ENCODE assay signal across 8 mouse cellular contexts in the genomic region with DNA sequence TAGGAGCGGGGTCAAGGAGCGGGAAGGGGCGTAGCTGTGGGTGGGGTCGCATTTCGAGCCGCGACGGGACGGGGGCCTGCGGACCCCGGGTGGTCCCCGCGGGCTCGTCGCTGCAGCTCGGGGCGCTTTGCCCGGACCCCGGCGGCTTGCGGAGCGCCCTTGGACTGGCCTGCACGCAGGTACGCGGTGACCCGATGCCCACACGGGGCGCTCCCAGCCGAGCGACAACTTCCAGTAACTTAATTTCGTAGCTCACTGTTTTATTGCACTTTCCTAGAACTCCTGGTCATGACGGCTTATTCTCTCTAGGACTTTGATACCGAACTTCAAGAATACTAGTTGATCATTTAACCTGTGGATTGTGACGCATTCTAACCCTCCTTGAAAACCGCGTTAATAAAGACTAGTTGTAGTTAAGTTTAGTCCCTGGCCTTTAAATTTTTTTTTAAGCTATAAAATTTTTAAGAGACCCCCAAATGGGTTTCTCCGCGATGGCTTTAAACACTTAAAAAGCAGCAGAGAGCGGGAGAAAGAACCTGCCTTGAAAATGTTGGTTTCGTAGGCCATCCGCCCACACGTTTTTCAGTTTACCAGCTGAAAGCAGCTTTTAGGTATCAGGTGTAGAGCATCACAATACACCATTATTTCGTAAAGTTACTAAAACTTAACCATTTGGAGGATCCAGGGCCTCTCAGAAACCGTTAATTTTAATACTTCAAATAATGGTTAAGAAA. TPM values are rescaled to one million over a fixed set of nuclear protein-coding genes. Genes with fewer than 3 reads are reported as not detected.
A peak's percentile ranks its signal among the peaks of the same experiment; 100 is the strongest.
DNase-seq lines count a peak whose midpoint lies in the region; ATAC-seq and TF ChIP-seq lines count a peak whose summit lies in the region.

No protein-coding gene starts in this region.

- peak overlapping the region; percentile 94 for H3K27ac ChIP-seq in heart, adult 2 months
- peak overlapping the region; percentile 87 for H3K27ac ChIP-seq in forebrain, embryonic 14.5 days (ENCODE audit: low read depth, low read length)
- H3K27ac ChIP-seq in spleen, adult 2 months (ENCODE audit: insufficient read depth, low read length) = peak overlapping the region; percentile 99

- peak overlapping the region; percentile 97 for H3K4me3 ChIP-seq in heart, adult 2 months
- H3K4me3 ChIP-seq in forebrain, embryonic 14.5 days (ENCODE audit: low read depth, low read length) = peak overlapping the region; percentile 97
- H3K4me3 ChIP-seq in lung, adult 2 months (replicated peaks; ENCODE audit: extremely low read depth, low read depth, low read length) = peak overlapping the region; percentile 86
- peak overlapping the region; percentile 100 for H3K4me3 ChIP-seq in spleen, adult 2 months (ENCODE audit: extremely low read depth, insufficient read depth, insufficient read length)

- H3K79me2 ChIP-seq in heart, adult 2 months (replicated peaks; ENCODE audit: control insufficient read depth, insufficient read depth, low read length) = peaks cover 11% of the 10 kb centered on the region

- no peak for TF ChIP-seq POLR2A in heart, adult 2 months (IDR thresholded peaks at IDR 0.05; ENCODE audit: insufficient read depth, low read depth, low read length)
- no peak for TF ChIP-seq POLR2A in lung, adult 2 months (IDR thresholded peaks at IDR 0.05; ENCODE audit: borderline replicate concordance, extremely low read depth, low read depth, low read length)
- TF ChIP-seq POLR2A in spleen, adult 2 months (IDR thresholded peaks at IDR 0.05; ENCODE audit: low read depth, low read length) = no peak

- 4% methylated on average over 44 of the region's 44 CpGs for WGBS in heart, adult 2 months
- 5% methylated on average over 44 of the region's 44 CpGs for WGBS in forebrain, embryonic 14.5 days
- WGBS in lung, adult 2 months = 3% methylated on average over 43 of the region's 44 CpGs
- WGBS in spleen, adult 2 months = 2% methylated on average over 44 of the region's 44 CpGs

- DNase-seq in heart, adult 2 months = peak in 1 of 2 experiments; percentile 48
- DNase-seq in heart, adult 9 months (ENCODE audit: low spot score in 2 of 2) = no peak
- peak; percentile 31 for DNase-seq in NIH3T3 (ENCODE audit: low read depth)
- no peak for DNase-seq in forebrain, embryonic 14.5 days (ENCODE audit: low spot score)
- DNase-seq in kidney, adult 11 months = peak; percentile 62
- DNase-seq in lung, adult 2 months = no peak
- DNase-seq in spleen, adult 2 months (ENCODE audit: low read depth in 1 of 2, low spot score in 2 of 2) = peak in 1 of 2 experiments; percentile 38
- no peak for DNase-seq in layer of hippocampus, adult 9-10 months (ENCODE audit: low spot score)

- intact Hi-C loops in heart, adult 2 months (cut with DNase I) = loop anchor here (2.0 to 10.0 kb wide), 4 partner anchors 40 to 877 kb away; a partner anchor contains a TSS

- H3K27me3 ChIP-seq in heart, adult 2 months (ENCODE audit: control insufficient read depth, insufficient read depth, low read length) = no peaks in the 10 kb centered on the region
- H3K27me3 ChIP-seq in forebrain, embryonic 14.5 days (replicated peaks; ENCODE audit: control insufficient read depth, insufficient read depth, low read length) = no peaks in the 10 kb centered on the region
- no peaks in the 10 kb centered on the region; the same call in 1 of the 2 replicates for H3K27me3 ChIP-seq in spleen, adult 2 months (ENCODE audit: control insufficient read depth, insufficient read depth, low read length)

- no peaks in the 10 kb centered on the region for H3K9me3 ChIP-seq in forebrain, embryonic 14.5 days (replicated peaks; ENCODE audit: control insufficient read depth, low read length)

- H3K4me1 ChIP-seq in heart, adult 2 months (ENCODE audit: control insufficient read depth, insufficient read depth, low read length) = peaks cover 8% of the 10 kb centered on the region
- peaks cover 21% of the 10 kb centered on the region for H3K4me1 ChIP-seq in forebrain, embryonic 14.5 days (ENCODE audit: control insufficient read depth, insufficient read depth, low read length)
- H3K4me1 ChIP-seq in lung, adult 2 months (ENCODE audit: control insufficient read depth, insufficient read depth, low read length) = peaks cover 16% of the 10 kb centered on the region
- peaks cover 15% of the 10 kb centered on the region for H3K4me1 ChIP-seq in spleen, adult 2 months (ENCODE audit: control insufficient read depth, insufficient read depth, insufficient read length)

- H3K36me3 ChIP-seq in heart, adult 2 months (ENCODE audit: control insufficient read depth, insufficient read depth, low read length) = peaks cover 20% of the 10 kb centered on the region
- H3K36me3 ChIP-seq in forebrain, embryonic 14.5 days (ENCODE audit: control insufficient read depth, insufficient read depth, low read length) = peaks cover 4% of the 10 kb centered on the region; the same call in 1 of the 2 replicates
- H3K36me3 ChIP-seq in spleen, adult 2 months (ENCODE audit: control insufficient read depth, insufficient read depth, low read length) = peaks cover 4% of the 10 kb centered on the region

- ATAC-seq in forebrain, embryonic 14.5 days = peak; percentile 13; the same call in 1 of the 2 replicates

- peak; percentile 48 for TF ChIP-seq CTCF in heart, adult 2 months (IDR thresholded peaks at IDR 0.05)
- no peak for TF ChIP-seq CTCF in lung, adult 2 months (IDR thresholded peaks at IDR 0.05; ENCODE audit: insufficient read depth, low read length)
- no peak for TF ChIP-seq CTCF in spleen, adult 2 months (IDR thresholded peaks at IDR 0.05; ENCODE audit: extremely low read depth, insufficient read depth, insufficient read length, insufficient replicate concordance)

- TF ChIP-seq EP300 in heart, adult 2 months (IDR thresholded peaks at IDR 0.05; ENCODE audit: insufficient read depth, low read depth, low read length) = no peak

- peak overlapping the region; percentile 76 for H3K4me2 ChIP-seq in forebrain, embryonic 14.5 days (ENCODE audit: low read length)

- H3K9ac ChIP-seq in heart, adult 2 months (ENCODE audit: low read depth, low read length) = peak overlapping the region; percentile 99
- H3K9ac ChIP-seq in forebrain, embryonic 14.5 days (ENCODE audit: low read length) = peak overlapping the region; percentile 97

RNA-seq across cellular contexts. Expression of a gene that starts 0.8 kb away (rescaled TPM):
- total RNA-seq in heart, adult 2 months (2021) = 100 to 1,000 TPM; 121 to 143 TPM
- 71.0 and 146 TPM in 2 replicates for polyA plus RNA-seq in heart, adult 2 months (2012; rRNA removed)
- 110 and 122 TPM in 2 replicates for polyA plus RNA-seq in forebrain, embryonic 14.5 days (2014; fragmentation: Nextera tagmentation; extraction: Ambion mirVana)
- 188 and 246 TPM in 2 replicates for polyA plus RNA-seq in lung, adult 2 months (2012; rRNA removed)
- polyA plus RNA-seq in spleen, adult 2 months (2012; rRNA removed) = 80.8 and 211 TPM in 2 replicates

Comparison
In these comparisons a context has a peak if more than half of its experiments do, and no peak if none do; other contexts are left out.
1. DNase-seq: peak in NIH3T3 (single experiment) and kidney, adult 11 months (single experiment); none in heart, adult 9 months (0 of 2), forebrain, embryonic 14.5 days (single experiment), lung, adult 2 months (single experiment) and layer of hippocampus, adult 9-10 months (single experiment).
2. Peak in every context shown above with its lines, with median percentiles within 50 percentile points of each other: H3K27ac ChIP-seq and H3K4me3 ChIP-seq.